Mouse (Mus musculus): ENCODE results near the gene Ets1. TPM values are rescaled to one million over a fixed set of nuclear protein-coding genes. Genes with fewer than 3 reads are reported as not detected.

The Ets1 gene
- total and polyA plus RNA-seq, 3 experiments = 10.0 to 23.5 (median 19.8) TPM

DNA sequence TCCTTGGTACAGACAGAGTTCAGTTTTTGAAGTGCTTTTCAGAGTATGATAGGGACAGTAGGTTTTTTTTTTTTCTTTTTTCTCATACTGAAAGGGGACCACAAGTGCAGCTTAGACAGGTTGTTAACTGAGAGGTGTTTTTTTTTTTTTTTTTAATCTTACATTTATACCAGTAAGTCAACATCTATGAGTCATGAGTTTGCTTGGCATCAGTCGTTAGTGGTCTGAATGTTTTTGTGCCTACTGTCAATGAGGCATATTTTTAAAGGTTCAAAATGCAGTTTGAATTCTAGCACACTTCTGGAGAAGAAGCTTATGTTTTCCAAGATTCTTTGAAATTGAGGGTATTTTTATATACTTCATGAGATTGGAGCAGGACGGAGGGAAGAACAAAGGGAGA lies 56.9 kb downstream of the Ets1 start:
- Histone ChIP-seq H3K36me3 (replicated peaks in 1 of 2; ENCODE audit: control insufficient read depth in 1 of 2, insufficient read depth in 1 of 2, low read length in 1 of 2) (no peaks in the 10 kb centered on the region), H3K9me3 (replicated peaks; ENCODE audit: low read length) (no peaks in the 10 kb centered on the region), H3K27ac (ENCODE audit: insufficient read depth, low read depth) (no peak overlapping the region), H3K27me3 (replicated peaks) (no peaks in the 10 kb centered on the region), H3K79me2 (replicated peaks; ENCODE audit: control insufficient read depth, extremely low read depth, insufficient read depth, poor library complexity, severe bottlenecking) (no peaks in the 10 kb centered on the region), H3K4me3 (replicated peaks in 1 of 3; ENCODE audit: low read depth in 2 of 3, low read length in 2 of 3, poor library complexity in 1 of 3) (no peak overlapping the region), H3K4me1 (ENCODE audit: control insufficient read depth in 1 of 2, insufficient read depth in 2 of 2) (peaks cover 0 to 15% of the 10 kb centered on the region in 2 experiments; a peak in 2 of 4 replicates), H3K9ac (ENCODE audit: insufficient read depth, low read depth) (no peak overlapping the region), H3K4me2 (ENCODE audit: insufficient read depth, low read depth, poor library complexity, severe bottlenecking) (no peak overlapping the region)
- TF ChIP-seq UBTF (IDR thresholded peaks at IDR 0.05; ENCODE audit: low read depth, low read length) = no peak
- no peak for TF ChIP-seq USF1 (IDR thresholded peaks at IDR 0.05; ENCODE audit: low read depth, low read length)
- no peak for TF ChIP-seq USF2 (conservative IDR thresholded peaks at IDR 0.05; ENCODE audit: low read depth, low read length)
- no peak for DNase-seq (ENCODE audit: extremely low read depth)
- dilution Hi-C loops (cut with MboI; ENCODE audit: extremely low pct_ligation_motif_present, extremely low pct_unique_long_range_greater_than_20kb, low sequenced_read_pairs) = no loop called here
- in situ Hi-C loops (cut with MboI; ENCODE audit: low pct_ligation_motif_present, low pct_unique_long_range_greater_than_20kb, low sequenced_read_pairs) = loop anchor here (10.0 kb wide), 1 partner anchor 78 kb away; no protein-coding TSS in a partner anchor

DNA sequence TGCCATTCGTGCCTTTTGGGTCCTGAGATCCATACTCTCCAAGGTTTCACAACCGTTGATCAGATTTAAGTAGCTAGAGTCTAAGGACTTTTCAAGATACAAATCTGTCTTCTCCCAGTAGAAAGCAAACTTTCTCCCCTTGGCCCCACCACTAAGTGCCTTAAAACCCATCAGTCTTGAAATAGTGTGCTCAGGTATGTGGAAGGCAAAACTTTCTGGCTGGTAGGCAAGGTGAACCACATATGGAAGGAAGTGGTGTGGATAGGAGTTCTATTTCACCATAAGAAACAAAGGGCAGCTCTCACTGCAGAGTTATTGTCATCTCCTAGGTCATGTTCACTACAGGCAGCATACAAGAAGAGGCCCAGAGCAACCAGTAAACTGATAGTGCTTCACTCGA lies 57.4 kb downstream of the Ets1 start:
- H3K9me3 ChIP-seq (replicated peaks; ENCODE audit: low read length) = no peaks in the 10 kb centered on the region
- H3K27ac ChIP-seq (ENCODE audit: insufficient read depth, low read depth) = no peak overlapping the region
- H3K4me2 ChIP-seq (ENCODE audit: insufficient read depth, low read depth, poor library complexity, severe bottlenecking) = no peak overlapping the region
- in situ Hi-C loops (cut with MboI; ENCODE audit: low pct_ligation_motif_present, low pct_unique_long_range_greater_than_20kb, low sequenced_read_pairs) (loop anchor here (10.0 kb wide), 1 partner anchor 79 kb away; no protein-coding TSS in a partner anchor), dilution Hi-C loops (cut with MboI; ENCODE audit: extremely low pct_ligation_motif_present, extremely low pct_unique_long_range_greater_than_20kb, low sequenced_read_pairs) (no loop called here)
- H3K79me2 ChIP-seq (replicated peaks; ENCODE audit: control insufficient read depth, extremely low read depth, insufficient read depth, poor library complexity, severe bottlenecking) = no peaks in the 10 kb centered on the region
- DNase-seq (ENCODE audit: extremely low read depth) = no peak
- no peaks in the 10 kb centered on the region for H3K36me3 ChIP-seq (replicated peaks in 1 of 2; ENCODE audit: control insufficient read depth in 1 of 2, insufficient read depth in 1 of 2, low read length in 1 of 2)
- H3K4me1 ChIP-seq (ENCODE audit: control insufficient read depth in 1 of 2, insufficient read depth in 2 of 2) = peaks cover 0 to 15% of the 10 kb centered on the region in 2 experiments; a peak in 2 of 4 replicates
- H3K4me3 ChIP-seq (replicated peaks in 1 of 3; ENCODE audit: low read depth in 2 of 3, low read length in 2 of 3, poor library complexity in 1 of 3) = no peak overlapping the region
- H3K27me3 ChIP-seq (replicated peaks) = no peaks in the 10 kb centered on the region
- H3K9ac ChIP-seq (ENCODE audit: insufficient read depth, low read depth) = no peak overlapping the region
- TF ChIP-seq POLR2AphosphoS2 (IDR thresholded peaks at IDR 0.05; ENCODE audit: low read depth, low read length) (no peak), ZKSCAN1 (IDR thresholded peaks at IDR 0.05; ENCODE audit: borderline replicate concordance, low read depth, low read length) (no peak), GABPA (IDR thresholded peaks at IDR 0.05; ENCODE audit: insufficient replicate concordance, low read depth, low read length) (no peak), POLR2A (IDR thresholded peaks at IDR 0.05; ENCODE audit: low read depth, low read length) (no peak), BHLHE40 (IDR thresholded peaks at IDR 0.05; ENCODE audit: low read depth, low read length) (no peak), USF1 (IDR thresholded peaks at IDR 0.05; ENCODE audit: low read depth, low read length) (no peak), KAT2A (IDR thresholded peaks at IDR 0.05; ENCODE audit: insufficient replicate concordance, low read length) (no peak), RCOR1 (conservative IDR thresholded peaks at IDR 0.05; ENCODE audit: low read depth, low read length) (no peak), MAX (IDR thresholded peaks at IDR 0.05; ENCODE audit: low read length) (no peak), JUND (conservative IDR thresholded peaks at IDR 0.05; ENCODE audit: low read depth, low read length) (no peak), E2F4 (IDR thresholded peaks at IDR 0.05; ENCODE audit: insufficient replicate concordance, low read depth, low read length) (no peak), SIN3A (IDR thresholded peaks at IDR 0.05; ENCODE audit: low read length) (no peak), SMC3 (IDR thresholded peaks at IDR 0.05; ENCODE audit: low read depth, low read length) (no peak), TBP (conservative IDR thresholded peaks at IDR 0.05; ENCODE audit: low read depth, low read length) (no peak), CTCF (conservative IDR thresholded peaks at IDR 0.05 in 1 of 2, IDR thresholded peaks at IDR 0.05 in 1 of 2; ENCODE audit: low read depth in 2 of 2, low read length in 2 of 2) (no peak), CHD1 (IDR thresholded peaks at IDR 0.05; ENCODE audit: low read depth, low read length) (no peak), ZC3H11A (IDR thresholded peaks at IDR 0.05; ENCODE audit: low read depth, low read length) (no peak), HCFC1 (IDR thresholded peaks at IDR 0.05; ENCODE audit: low read depth, low read length) (no peak), MAZ (IDR thresholded peaks at IDR 0.05; ENCODE audit: low read depth, low read length) (no peak), UBTF (IDR thresholded peaks at IDR 0.05; ENCODE audit: low read depth, low read length) (no peak)

All from CH12.LX (cell line).